23 mouse cellular contexts compared by ENCODE assay signal in the genomic region with DNA sequence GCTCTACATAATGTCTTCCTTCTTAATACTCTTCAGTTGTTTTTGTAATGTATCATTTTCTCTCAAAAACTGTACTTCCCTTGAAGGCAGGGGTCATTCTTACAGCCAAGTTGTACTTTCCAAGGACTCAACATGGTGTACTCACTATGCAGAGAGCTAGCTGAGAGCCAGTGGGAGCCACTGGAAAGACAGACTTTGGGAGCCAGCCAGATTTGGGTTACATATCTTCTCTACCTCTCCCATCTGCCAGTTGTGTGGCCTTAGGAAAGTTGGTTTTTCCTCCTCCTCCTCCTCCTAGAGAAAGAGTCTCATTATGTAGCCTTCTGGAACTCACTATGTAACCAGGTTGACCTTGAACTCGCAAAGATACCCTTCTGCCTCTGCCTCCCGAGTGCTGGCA. TPM values are rescaled to one million over a fixed set of nuclear protein-coding genes. Genes with fewer than 3 reads are reported as not detected.
DNase-seq lines count a peak whose midpoint lies in the region; ATAC-seq and TF ChIP-seq lines count a peak whose summit lies in the region.
"Had no signal": no experiment of that assay in that cellular context is flagged by ENCODE, and none has a peak within 500 bp of the region (broad histone marks: within the 10 kb centered on the region; RNA-seq: fewer than 3 reads in every experiment).

No protein-coding gene starts in this region.

- no peak for TF ChIP-seq POLR2A in thymus, adult 2 months (IDR thresholded peaks at IDR 0.05; ENCODE audit: control insufficient read depth, extremely low read depth, insufficient read depth, low read length, poor library complexity)

- H3K4me2 ChIP-seq in midbrain, embryonic 12.5 days (replicated peaks): no peak overlapping the region
- H3K4me2 ChIP-seq in neural tube, embryonic 15.5 days: no peak overlapping the region
- H3K4me2 ChIP-seq: heart, embryonic 11.5 days; limb, embryonic 12.5 days; liver, embryonic 13.5 days; lung, embryonic 14.5 days had no signal

- peak overlapping the region; percentile 65 for H3K27ac ChIP-seq in midbrain, embryonic 12.5 days (replicated peaks)
- peak overlapping the region; percentile 58 for H3K27ac ChIP-seq in neural tube, embryonic 15.5 days (replicated peaks)
- no peak overlapping the region for H3K27ac ChIP-seq in thymus, adult 2 months (ENCODE audit: control insufficient read depth, insufficient read depth, low read length)
- H3K27ac ChIP-seq: limb, embryonic 12.5 days; liver, embryonic 13.5 days; macrophage had no signal

- WGBS in midbrain, embryonic 12.5 days: 88% methylated on average over 2 of the region's 2 CpGs
- WGBS in neural tube, embryonic 15.5 days: 82% methylated on average over 2 of the region's 2 CpGs
- 93% methylated on average over 2 of the region's 2 CpGs for WGBS in thymus, adult 2 months

- no peak overlapping the region for H3K9ac ChIP-seq in midbrain, embryonic 12.5 days (replicated peaks)
- H3K9ac ChIP-seq in neural tube, embryonic 15.5 days (replicated peaks): no peak overlapping the region
- H3K9ac ChIP-seq: limb, embryonic 12.5 days; liver, embryonic 13.5 days; lung, embryonic 14.5 days had no signal

- peak; percentile 51 for DNase-seq in heart, adult 11 months
- no peak for DNase-seq in heart, postnatal 14 days
- peak; percentile 53 for DNase-seq in testis, postnatal 14 days (ENCODE audit: low spot score)
- DNase-seq in testis, postnatal 10 days (ENCODE audit: low spot score): no peak
- no peak for DNase-seq in thymus, adult 2 months
- no peak for DNase-seq in urinary bladder, postnatal 4 days (ENCODE audit: low spot score in 2 of 2)
- DNase-seq: adrenal gland, postnatal 10 days; cerebellum, adult 9-11 months; heart, postnatal 10 days; kidney, adult 2 months; kidney, postnatal 10 days; liver, embryonic 13.5 days; lung, embryonic 14.5 days; spleen, adult 18-20 months; thymus, adult 18-20 months had no signal

- no peaks in the 10 kb centered on the region for H3K36me3 ChIP-seq in midbrain, embryonic 12.5 days
- H3K36me3 ChIP-seq in neural tube, embryonic 15.5 days: no peaks in the 10 kb centered on the region
- no peaks in the 10 kb centered on the region for H3K36me3 ChIP-seq in thymus, adult 2 months (ENCODE audit: control insufficient read depth, insufficient read depth, low read length)
- H3K36me3 ChIP-seq: G1E; limb, embryonic 12.5 days; liver, embryonic 13.5 days had no signal

- ATAC-seq in midbrain, embryonic 12.5 days (ENCODE audit: low FRiP score, low read depth): no peak
- no peak for ATAC-seq in neural tube, embryonic 15.5 days (ENCODE audit: low FRiP score)
- ATAC-seq: activated CD4-positive, CD25-positive, alpha-beta regulatory T cell, adult 4 months; inflammation-experienced regulatory T-cells, adult 6 months had no signal

- H3K4me3 ChIP-seq in midbrain, embryonic 12.5 days: no peak overlapping the region
- H3K4me3 ChIP-seq in neural tube, embryonic 15.5 days (replicated peaks): no peak overlapping the region
- no peak overlapping the region for H3K4me3 ChIP-seq in thymus, adult 2 months (ENCODE audit: control insufficient read depth, insufficient read depth, low read length)
- H3K4me3 ChIP-seq: limb, embryonic 12.5 days; liver, embryonic 13.5 days had no signal

- no peak for TF ChIP-seq CTCF in thymus, adult 2 months (IDR thresholded peaks at IDR 0.05; ENCODE audit: borderline replicate concordance, control insufficient read depth, extremely low read depth, insufficient read depth, low read length, poor library complexity)

- no peaks in the 10 kb centered on the region for H3K9me3 ChIP-seq in midbrain, embryonic 12.5 days
- no peaks in the 10 kb centered on the region for H3K9me3 ChIP-seq in neural tube, embryonic 15.5 days (replicated peaks)
- H3K9me3 ChIP-seq: G1E; limb, embryonic 12.5 days; liver, embryonic 13.5 days had no signal

- peaks cover 6% of the 10 kb centered on the region; the same call in 1 of the 2 replicates for H3K4me1 ChIP-seq in midbrain, embryonic 12.5 days
- no peaks in the 10 kb centered on the region for H3K4me1 ChIP-seq in neural tube, embryonic 15.5 days
- no peaks in the 10 kb centered on the region for H3K4me1 ChIP-seq in thymus, adult 2 months (replicated peaks; ENCODE audit: control insufficient read depth, insufficient read depth, low read length)
- H3K4me1 ChIP-seq: limb, embryonic 12.5 days; liver, embryonic 13.5 days had no signal

- H3K27me3 ChIP-seq in midbrain, embryonic 12.5 days: no peaks in the 10 kb centered on the region
- H3K27me3 ChIP-seq in neural tube, embryonic 15.5 days (replicated peaks): no peaks in the 10 kb centered on the region
- H3K27me3 ChIP-seq in thymus, adult 2 months (ENCODE audit: control insufficient read depth, insufficient read depth, low read length): no peaks in the 10 kb centered on the region
- H3K27me3 ChIP-seq: limb, embryonic 12.5 days; liver, embryonic 13.5 days had no signal

- intact Hi-C loops in heart, postnatal 14 days (cut with DNase I): no loop called here

RNA-seq across cellular contexts. Expression of a gene that starts 12.3 kb away (rescaled TPM):
- 10 to 100 TPM; 26.5 to 32.7 TPM for total RNA-seq in heart, postnatal 14 days (2021)
- 28.9 and 29.2 TPM in 2 replicates for polyA plus RNA-seq in midbrain, embryonic 12.5 days (2016; fragmentation: Nextera tagmentation; extraction: Ambion mirVana)
- 25.4 and 27.4 TPM in 2 replicates for polyA plus RNA-seq in neural tube, embryonic 15.5 days (2015; fragmentation: Nextera tagmentation; extraction: Ambion mirVana)
- 27.2 and 31.2 TPM in 2 replicates for polyA plus RNA-seq in thymus, adult 2 months (2012; rRNA removed)

RNA-seq across cellular contexts. Expression of a gene that starts 14.9 kb away (rescaled TPM):
- 1 to 10 TPM; 4.2 to 6.7 TPM for total RNA-seq in heart, postnatal 14 days (2021)
- polyA plus RNA-seq in midbrain, embryonic 12.5 days (2016; fragmentation: Nextera tagmentation; extraction: Ambion mirVana): 3.8 and 4.6 TPM in 2 replicates
- polyA plus RNA-seq in neural tube, embryonic 15.5 days (2015; fragmentation: Nextera tagmentation; extraction: Ambion mirVana): 9.6 and 12.1 TPM in 2 replicates
- 4.4 and 7.1 TPM in 2 replicates for polyA plus RNA-seq in thymus, adult 2 months (2012; rRNA removed)

RNA-seq across cellular contexts. Expression of a gene that starts 32.0 kb away (rescaled TPM):
- under 1 TPM; 0.68 to 0.76 TPM for total RNA-seq in heart, postnatal 14 days (2021)
- 8.9 and 9.3 TPM in 2 replicates for polyA plus RNA-seq in midbrain, embryonic 12.5 days (2016; fragmentation: Nextera tagmentation; extraction: Ambion mirVana)
- 26.6 and 29.9 TPM in 2 replicates for polyA plus RNA-seq in neural tube, embryonic 15.5 days (2015; fragmentation: Nextera tagmentation; extraction: Ambion mirVana)
- 1.8 and 2.2 TPM in 2 replicates for polyA plus RNA-seq in thymus, adult 2 months (2012; rRNA removed)
- total RNA-seq: G1E had no signal
- polyA plus RNA-seq: G1E, macrophage had no signal

Comparison
In these comparisons a context has a peak if more than half of its experiments do, and no peak if none do; other contexts are left out.
1. DNase-seq: peak in heart, adult 11 months (single experiment) and testis, postnatal 14 days (single experiment); none in heart, postnatal 14 days (0 of 2), testis, postnatal 10 days (single experiment), thymus, adult 2 months (single experiment) and urinary bladder, postnatal 4 days (0 of 2).